Mouse (Mus musculus) forebrain, postnatal 0 days (tissue): ENCODE measurements around the gene Krtap28-10. TPM values are rescaled to one million over a fixed set of nuclear protein-coding genes. Genes with fewer than 3 reads are reported as not detected.

ENCODE experiments used
- ATAC-seq: fragments of 200-750 bp; cut with Nextera tagmentation; 2 replicates; pipeline ENCODE4 v1.8.0; 2017; ENCODE audit warnings: mild to moderate bottlenecking, moderate library complexity
- DNase-seq: peaks from one replicate; pipeline ENCODE4 v3.0.0-alpha.2; 2015
- H3K27ac ChIP-seq: fragments of 300-500 bp; sonication (generic); 2 replicates; pipeline ENCODE4 v1.5.1; 2014; ENCODE audit warnings: low read depth, mild to moderate bottlenecking, antibody characterized with exemption, low read length, moderate library complexity, mixed read lengths
- H3K27me3 ChIP-seq: fragments of 300-500 bp; sonication (generic); 2 replicates; pipeline ENCODE4 v1.6.1; 2014; ENCODE audit warnings: mild to moderate bottlenecking, low read length, mixed read lengths; ENCODE audit not compliant: insufficient read depth
- H3K36me3 ChIP-seq: fragments of 300-500 bp; sonication (generic); 2 replicates; pipeline ENCODE4 v1.6.1; 2014; ENCODE audit warnings: mild to moderate bottlenecking, moderate library complexity; ENCODE audit not compliant: insufficient read depth
- H3K4me1 ChIP-seq: fragments of 300-500 bp; sonication (generic); 2 replicates; pipeline ENCODE4 v1.6.1; 2014; ENCODE audit warnings: antibody characterized with exemption; ENCODE audit not compliant: insufficient read depth
- H3K4me2 ChIP-seq: fragments of 300-500 bp; sonication (generic); 2 replicates; pipeline ENCODE4 v1.6.1; 2014; ENCODE audit warnings: low read depth, mild to moderate bottlenecking, moderate library complexity
- H3K4me3 ChIP-seq: fragments of 300-500 bp; sonication (generic); 2 replicates; pipeline ENCODE4 v1.5.1; 2014; ENCODE audit warnings: low read depth, low read length, mixed read lengths
- H3K9ac ChIP-seq: fragments of 300-500 bp; sonication (generic); 2 replicates; pipeline ENCODE4 v1.6.1; 2014; ENCODE audit warnings: mild to moderate bottlenecking
- H3K9me3 ChIP-seq: fragments of 300-500 bp; sonication (generic); 2 replicates; pipeline ENCODE4 v1.6.1; 2016; ENCODE audit warnings: low read length
- CTCF ChIP-seq: sonication (generic); IDR thresholded peaks from 2 replicates; pipeline ENCODE4 v1.5.1; 2016; ENCODE audit warnings: antibody characterized with exemption, control low read depth, low read depth
- WGBS: fragments of 180-500 bp; shearing (Covaris S2); extraction: QIAGEN DNeasy Blood & Tissue Kit; methylation state at CpG from one replicate; pipeline ENCODE4 v1.1.7; 2014; 5-methylcytosine and 5-hydroxymethylcytosine counted together
- polyA plus RNA-seq: library from polyadenylated mRNA; unstranded; fragments of >200 nt; fragmentation: Nextera tagmentation; extraction: Ambion mirVana; gene quantifications from 2 replicates; pipeline ENCODE4 v1.2.1, GENCODE M21; 2015
- total RNA-seq: library from RNA; depleted of rRNA; stranded (reverse); fragments of >200 nt; gene quantifications from 2 replicates; pipeline ENCODE4 v1.2.3, GENCODE M21; 2014

Krtap28-10 gene
- total and polyA plus RNA-seq, 2 experiments from 2014 or later, result not detected

DNA sequence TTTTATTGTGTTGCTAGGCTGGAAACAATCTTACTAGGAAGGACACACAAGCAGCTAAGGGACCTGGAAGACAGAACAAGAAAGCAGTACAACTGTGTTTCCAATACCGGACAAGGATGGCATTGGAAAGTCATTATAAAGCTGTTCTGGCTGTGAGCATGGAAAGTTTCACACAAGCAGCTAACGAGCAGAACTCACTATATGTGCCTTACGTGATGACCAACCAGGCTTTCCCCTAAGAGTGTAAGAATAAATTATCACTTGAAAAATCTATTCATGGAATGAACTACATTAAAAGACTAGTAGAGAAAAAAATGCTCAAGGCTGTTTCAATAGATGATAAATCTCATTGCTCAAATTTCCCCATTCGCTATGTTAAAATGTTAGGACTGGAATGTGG, 24.3 kb upstream of the Krtap28-10 start:
- Histone ChIP-seq H3K27ac (no peak overlapping the region), H3K36me3 (no peaks in the 10 kb centered on the region), H3K27me3 (no peaks in the 10 kb centered on the region), H3K4me3 (no peak overlapping the region), H3K4me1 (no peaks in the 10 kb centered on the region), H3K9ac (no peak overlapping the region), H3K9me3 (no peaks in the 10 kb centered on the region), H3K4me2 (no peak overlapping the region)
- DNase-seq (no peak), ATAC-seq (peak; percentile 82)
- WGBS, result 60% methylated on average over 4 of the region's 4 CpGs
- no peak for TF ChIP-seq CTCF

DNA sequence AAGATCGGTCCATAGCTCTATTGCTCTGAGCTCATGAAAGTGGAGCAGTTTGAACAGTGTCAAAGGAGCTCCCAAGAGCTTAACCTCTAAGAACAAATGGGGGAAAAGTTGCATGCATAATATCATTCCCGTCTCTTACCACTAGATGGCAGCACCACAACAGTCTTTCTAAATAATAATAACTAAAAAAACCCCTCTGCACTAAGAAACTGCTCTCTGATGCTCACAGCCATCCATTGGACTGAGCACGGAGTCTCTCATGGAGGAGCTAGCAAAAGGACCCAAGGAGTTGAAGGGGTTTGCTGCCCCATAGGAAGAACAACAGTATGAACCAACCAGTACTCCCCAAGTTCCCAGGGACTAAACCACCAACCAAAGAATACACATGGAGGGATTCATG, 22.6 kb upstream of the Krtap28-10 start:
- ATAC-seq (no peak), DNase-seq (peak; percentile 65)
- Histone ChIP-seq H3K27me3 (no peaks in the 10 kb centered on the region), H3K4me2 (no peak overlapping the region), H3K9me3 (no peaks in the 10 kb centered on the region), H3K9ac (no peak overlapping the region), H3K36me3 (no peaks in the 10 kb centered on the region), H3K27ac (no peak overlapping the region), H3K4me3 (no peak overlapping the region), H3K4me1 (peaks cover 4% of the 10 kb centered on the region; the same call in 1 of the 2 replicates)
- TF ChIP-seq CTCF, result peak; percentile 67
- 30% methylated on average over 3 of the region's 3 CpGs for WGBS

DNA sequence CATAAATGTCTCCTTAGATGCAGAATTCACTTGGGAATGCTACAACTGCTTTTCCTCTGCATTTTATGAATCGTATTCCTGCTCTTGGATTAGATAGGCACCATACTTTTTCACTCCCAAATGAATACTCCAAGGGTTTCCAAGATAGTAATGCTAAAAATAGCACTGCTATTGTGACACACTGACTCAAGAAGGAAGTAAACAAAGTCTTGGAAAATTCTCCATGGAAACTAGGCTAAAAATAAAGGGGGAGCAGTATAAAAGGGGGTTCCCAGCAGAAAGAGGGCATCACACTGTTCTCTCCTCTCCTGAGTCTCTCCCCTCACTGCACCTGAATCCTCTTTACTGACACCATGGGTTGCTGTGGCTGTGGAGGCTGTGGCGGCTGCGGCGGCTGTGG, 18.4 kb upstream of the Krtap28-10 start, which contains the start of gene Krtap28-13:
Gene Krtap28-13, plus strand, starts transcription at position 288 of the 400 bp plus-strand sequence.
- TF ChIP-seq CTCF, result no peak
- H3K4me3 ChIP-seq, result no peak within 1 kb of the TSS
- peak; percentile 78 for ATAC-seq
- no peaks in the 10 kb centered on the region for H3K27me3 ChIP-seq
- no peak within 1 kb of the TSS for H3K27ac ChIP-seq
- WGBS, result 78% methylated on average over 4 of the region's 4 CpGs
- no peak within 1 kb of the TSS for H3K4me2 ChIP-seq
- no peak for DNase-seq
- no peaks in the 10 kb centered on the region for H3K9me3 ChIP-seq
- no peak within 1 kb of the TSS for H3K9ac ChIP-seq
- H3K36me3 ChIP-seq, result no peaks in the 10 kb centered on the region
- peaks cover 4% of the 10 kb centered on the region; the same call in 1 of the 2 replicates for H3K4me1 ChIP-seq

DNA sequence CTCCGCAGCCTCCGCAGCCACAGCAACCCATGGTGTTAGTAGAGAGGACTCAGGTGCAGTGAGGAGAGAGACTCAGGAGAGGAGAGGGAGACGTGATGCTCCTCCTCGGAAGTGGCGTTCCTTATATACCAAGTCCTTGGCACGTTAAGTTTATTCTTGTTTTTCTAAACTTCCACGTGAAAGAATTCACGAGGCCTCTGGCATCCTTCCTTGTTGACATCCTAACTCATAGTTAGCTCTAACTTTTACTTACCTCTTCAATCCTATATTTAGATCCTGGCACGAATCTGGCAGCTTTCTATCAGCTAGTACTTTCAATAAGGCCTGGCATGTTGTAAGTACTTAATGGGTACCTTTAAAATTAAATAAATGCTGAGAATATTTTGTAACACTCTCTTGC, 17.0 kb upstream of the Krtap28-10 start, which contains the start of gene A030005K14Rik:
Gene A030005K14Rik, minus strand, starts transcription at position 101 of the 400 bp plus-strand sequence.
- no peak for TF ChIP-seq CTCF
- DNase-seq (no peak), ATAC-seq (no peak)
- Histone ChIP-seq H3K9ac (no peak within 1 kb of the TSS), H3K27ac (no peak within 1 kb of the TSS), H3K36me3 (no peaks in the 10 kb centered on the region), H3K4me1 (peaks cover 4% of the 10 kb centered on the region; the same call in 1 of the 2 replicates), H3K9me3 (no peaks in the 10 kb centered on the region), H3K4me2 (no peak within 1 kb of the TSS), H3K4me3 (no peak within 1 kb of the TSS), H3K27me3 (no peaks in the 10 kb centered on the region)
- 85% methylated on average over 9 of the region's 9 CpGs for WGBS

DNA sequence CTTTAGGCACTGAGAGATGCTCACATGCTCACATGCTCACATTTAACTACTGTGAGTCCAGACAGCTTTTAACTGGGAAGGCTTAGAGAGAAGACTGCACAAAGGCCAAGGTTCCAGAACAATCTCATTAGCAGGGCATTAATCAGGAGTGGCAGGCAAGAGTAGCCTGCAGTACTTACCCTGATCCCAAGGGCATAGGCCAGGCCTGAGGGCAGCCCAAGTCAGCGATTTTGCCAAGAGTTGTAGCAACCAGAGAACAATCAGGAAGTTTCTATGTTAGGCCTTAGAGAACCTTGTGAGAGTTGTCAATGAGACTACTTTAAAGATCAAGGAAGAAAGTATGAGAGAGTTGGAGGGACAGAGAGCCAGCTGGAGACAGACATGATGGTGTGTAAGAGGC, 16.2 kb upstream of the Krtap28-10 start:
- 78% methylated on average over 1 of the region's 1 CpGs for WGBS
- ATAC-seq, result no peak

DNA sequence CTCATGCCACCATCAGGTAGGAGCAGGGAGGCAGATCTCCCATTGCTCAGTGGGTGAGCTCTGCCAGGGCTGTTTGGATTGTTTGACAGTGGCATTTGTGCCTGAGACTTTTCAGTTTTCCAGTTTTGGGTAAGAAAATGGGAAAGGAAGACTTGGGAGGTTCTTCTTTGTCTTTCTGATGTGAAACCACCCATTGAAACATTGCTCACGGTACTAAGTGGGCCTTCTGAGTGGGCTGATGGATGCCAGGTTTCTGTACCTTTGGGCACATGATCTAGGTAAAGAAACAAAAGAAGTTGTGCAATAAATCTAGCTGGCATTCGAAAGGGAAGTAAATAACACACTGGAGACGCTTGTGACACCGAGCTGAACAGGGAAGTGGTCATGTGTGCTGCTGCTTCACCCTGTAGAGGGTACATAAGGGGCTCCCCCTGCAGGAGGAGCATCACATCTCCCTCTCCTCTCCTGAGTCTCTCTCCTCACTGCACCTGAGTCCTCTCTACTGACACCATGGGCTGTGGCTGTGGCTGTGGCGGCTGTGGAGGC, 2.7 kb upstream of the Krtap28-10 start, which contains the start of gene Gm47969:
Gene Gm47969, plus strand, starts transcription at position 51 of the 546 bp plus-strand sequence.
- Histone ChIP-seq H3K27me3 (no peaks in the 10 kb centered on the region), H3K9me3 (no peaks in the 10 kb centered on the region), H3K4me1 (no peaks in the 10 kb centered on the region), H3K4me2 (no peak within 1 kb of the TSS), H3K36me3 (no peaks in the 10 kb centered on the region), H3K4me3 (no peak within 1 kb of the TSS), H3K27ac (no peak within 1 kb of the TSS), H3K9ac (no peak within 1 kb of the TSS)
- DNase-seq, result no peak
- TF ChIP-seq CTCF, result no peak
- WGBS, result 91% methylated on average over 5 of the region's 5 CpGs
- ATAC-seq, result no peak

More for the DNA sequence above, 16.2 kb upstream of the Krtap28-10 start:
- H3K4me1 ChIP-seq, result peaks cover 4% of the 10 kb centered on the region; the same call in 1 of the 2 replicates
- no peaks in the 10 kb centered on the region for H3K9me3 ChIP-seq
- no peak overlapping the region for H3K9ac ChIP-seq
- no peak overlapping the region for H3K4me3 ChIP-seq
- no peaks in the 10 kb centered on the region for H3K36me3 ChIP-seq
- no peak for TF ChIP-seq CTCF
- no peak overlapping the region for H3K27ac ChIP-seq
- no peak overlapping the region for H3K4me2 ChIP-seq
- H3K27me3 ChIP-seq, result no peaks in the 10 kb centered on the region
- no peak for DNase-seq

DNA sequence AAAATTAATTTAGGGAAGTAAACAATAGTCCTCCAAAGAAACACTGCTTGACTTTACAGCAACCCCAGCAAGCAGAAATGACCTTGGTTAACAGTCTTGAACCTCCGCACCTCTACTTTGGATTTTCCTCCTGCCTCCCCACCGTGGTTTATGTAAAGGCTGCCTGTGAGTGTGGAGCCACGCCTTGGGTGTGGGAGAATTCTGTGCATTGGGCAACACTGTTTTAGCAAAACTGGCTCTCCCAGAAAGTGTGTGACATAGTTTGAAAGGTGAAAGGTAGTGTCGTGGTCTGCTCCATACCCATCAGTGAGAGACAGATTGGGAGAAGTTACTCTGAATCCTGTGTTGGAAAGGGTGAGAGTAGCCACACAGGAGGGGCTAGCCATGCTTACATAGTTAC, 3.2 kb downstream of the Krtap28-10 start:
- Histone ChIP-seq H3K4me3 (no peak overlapping the region), H3K27ac (no peak overlapping the region), H3K4me2 (no peak overlapping the region), H3K9ac (no peak overlapping the region), H3K27me3 (no peaks in the 10 kb centered on the region), H3K4me1 (no peaks in the 10 kb centered on the region), H3K9me3 (no peaks in the 10 kb centered on the region), H3K36me3 (no peaks in the 10 kb centered on the region)
- DNase-seq, result no peak
- no peak for ATAC-seq
- no peak for TF ChIP-seq CTCF
- WGBS, result 82% methylated on average over 4 of the region's 4 CpGs
